Mouse (Mus musculus) liver, postnatal 0 days (tissue): Measurements from ENCODE around the gene Htr1f.

Experiments used
- CTCF ChIP-seq: sonication (generic); IDR thresholded peaks from 2 replicates; pipeline ENCODE4 v1.5.1; 2016; ENCODE audit warnings: antibody characterized with exemption, low read depth
- EP300 ChIP-seq: IDR thresholded peaks from 2 replicates; pipeline ENCODE4 v1.6.1; 2016; ENCODE audit warnings: antibody characterized with exemption, low read depth, mild to moderate bottlenecking

DNA sequence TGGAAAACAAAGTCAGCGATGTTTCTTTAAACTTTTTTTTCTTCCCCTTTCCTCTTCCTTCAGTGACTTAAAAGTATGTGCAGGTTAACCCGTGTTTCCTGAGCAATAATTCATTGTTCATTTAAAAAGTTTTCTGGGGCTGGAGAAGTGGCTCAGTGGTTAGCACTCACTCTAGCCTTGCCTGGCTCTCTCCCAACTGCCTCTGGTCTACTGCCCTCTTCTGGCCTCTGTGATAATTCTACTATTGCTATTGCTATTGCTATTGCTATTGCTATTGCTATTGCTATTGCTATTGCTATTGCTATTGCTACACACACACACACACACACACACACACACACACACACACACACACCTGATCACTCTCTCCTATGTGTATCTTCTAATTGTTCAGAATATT lies 206.6 kb downstream of the Htr1f start:
- TF ChIP-seq CTCF (peak; percentile 64), EP300 (no peak)
